Mouse (Mus musculus): ENCODE measurements around the gene Cphx1. TPM values are rescaled to one million over a fixed set of nuclear protein-coding genes. Genes with fewer than 3 reads are reported as not detected.
A peak's percentile ranks its signal among the peaks of the same experiment; 100 is the strongest.
"Not testable (repeated sequence)": the region's sequence is repeated elsewhere in the genome, so short reads cannot be mapped to it uniquely, and the experiment has no call there.

Gene Cphx1
- total and polyA plus RNA-seq, 2 experiments from 2014 or later, result 0.16 to 0.33 TPM

DNA sequence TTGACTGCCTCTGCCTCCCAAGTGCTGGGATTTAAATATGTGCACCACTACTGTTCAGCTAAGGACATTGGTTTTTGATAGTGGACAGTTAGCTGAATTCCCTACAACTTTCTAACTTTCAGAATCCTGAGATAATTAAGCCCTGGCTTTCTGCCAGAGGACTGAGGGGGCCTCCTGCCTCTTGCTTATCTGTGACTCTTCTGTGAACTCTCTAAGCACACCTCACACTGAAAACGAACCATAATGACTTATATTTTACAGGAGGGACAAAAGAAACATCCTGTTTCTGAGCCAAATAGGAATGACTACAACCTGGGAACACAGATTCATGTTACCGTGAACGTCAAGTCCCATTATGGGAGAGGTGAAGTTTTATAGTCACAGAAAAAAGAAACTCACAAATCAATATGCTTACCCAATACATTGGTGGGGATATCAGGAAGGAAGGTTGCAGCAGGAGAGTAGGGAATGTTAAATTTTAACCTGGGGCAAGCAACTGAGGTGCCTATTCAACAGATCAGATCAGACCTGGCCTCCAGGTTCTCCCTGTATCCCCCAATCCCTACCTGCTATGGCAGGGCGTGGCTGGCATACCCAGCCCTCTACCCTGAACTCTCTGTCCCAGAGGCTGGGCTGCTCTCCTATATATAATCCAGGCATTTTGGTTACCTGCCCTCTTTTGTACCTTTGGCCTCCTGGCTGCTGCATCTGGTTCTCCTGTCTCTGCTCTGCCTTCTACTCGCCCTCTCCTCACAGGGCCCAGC lies 1.1 kb upstream of the Cphx1 start:
- DNase-seq; H3K4me3 ChIP-seq (ENCODE audit: low read depth, low read length); H3K27me3 ChIP-seq (ENCODE audit: insufficient read depth, low read length); H3K4me2 ChIP-seq (ENCODE audit: low read depth); H3K27ac ChIP-seq (ENCODE audit: low read depth, low read length); H3K9me3 ChIP-seq (ENCODE audit: low read length); H3K9ac ChIP-seq; H3K36me3 ChIP-seq (ENCODE audit: insufficient read depth); H3K4me1 ChIP-seq (ENCODE audit: insufficient read depth); ATAC-seq: not testable (repeated sequence)
- WGBS, result no CpG with 5 or more reads among the region's 5 CpGs

DNA sequence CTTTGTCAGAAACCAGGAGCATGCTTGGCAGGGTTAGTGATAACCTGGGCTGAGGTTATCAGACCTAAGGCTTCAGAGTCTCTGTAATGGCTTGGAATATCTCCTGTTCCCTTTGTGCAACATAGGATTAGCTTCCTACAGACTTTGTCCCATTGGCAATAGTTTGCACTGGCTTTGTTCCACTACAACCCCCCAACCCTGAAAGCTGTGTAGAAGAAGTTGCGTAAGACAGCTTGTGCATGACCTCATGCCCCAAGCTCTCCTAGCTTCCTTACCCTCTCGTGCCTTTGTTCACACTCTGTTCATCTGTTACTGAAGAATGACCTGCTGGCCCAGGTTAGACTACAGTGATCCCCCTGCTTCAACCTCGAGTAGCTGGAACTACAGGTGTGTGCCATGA lies 19.8 kb downstream of the Cphx1 start:
- ATAC-seq, result not testable (repeated sequence)
- no CpG with 5 or more reads among the region's 3 CpGs for WGBS

DNA sequence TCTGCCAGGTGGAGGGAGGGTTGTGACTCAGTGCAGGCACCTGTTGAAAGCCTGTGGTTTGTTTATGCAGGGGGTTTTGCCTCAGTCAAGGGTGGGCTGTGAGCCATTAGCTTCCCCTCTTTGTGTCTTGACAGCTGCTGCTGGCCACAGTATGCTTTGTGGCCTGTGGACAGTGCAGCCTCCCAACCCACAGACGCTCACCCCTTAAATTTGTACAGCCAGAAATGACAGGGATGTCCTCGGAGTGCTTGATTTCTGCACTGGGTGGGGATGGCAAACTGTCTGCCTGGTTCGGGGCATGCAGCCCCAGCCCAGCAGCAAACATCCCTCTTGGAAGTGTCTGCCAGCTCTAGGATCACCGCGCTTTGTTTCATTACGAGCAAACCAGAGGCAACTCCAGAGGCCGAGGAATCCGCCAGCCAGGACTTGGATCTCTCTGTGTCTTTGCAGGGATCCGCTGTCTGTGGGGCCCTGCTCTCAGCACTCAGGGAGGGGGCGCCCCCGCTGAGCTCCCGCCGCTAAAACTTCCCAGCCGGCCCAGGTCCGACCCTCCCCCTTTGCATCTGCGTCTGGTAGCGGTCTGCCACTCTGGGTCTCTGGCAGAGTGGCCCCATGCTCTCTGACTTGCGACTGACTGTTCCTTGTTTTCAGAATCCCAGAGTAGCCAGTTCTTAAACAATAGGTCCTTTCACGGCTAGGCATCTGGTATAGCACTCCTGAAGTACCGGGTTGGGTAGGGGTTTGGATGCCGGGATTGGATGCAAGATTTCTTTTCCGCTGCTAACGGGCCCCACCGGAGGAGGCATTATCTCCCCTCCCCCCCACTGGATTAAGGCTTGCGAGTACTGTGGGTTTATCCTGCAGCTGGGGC lies 40.5 kb downstream of the Cphx1 start, which contains the start of gene Duxbl1:
TSS of gene Duxbl1 (plus strand) at position 207 of the 871 bp plus-strand sequence.
- 0 out of 2 replicates have a peak within 1 kb of the TSS, but pooled peaks have one; percentile 14 for H3K4me3 ChIP-seq (ENCODE audit: low read depth, low read length)
- no CpG with 5 or more reads among the region's 25 CpGs for WGBS

More for the DNA sequence above, 19.8 kb downstream of the Cphx1 start:
- H3K36me3 ChIP-seq (ENCODE audit: insufficient read depth); H3K9me3 ChIP-seq (ENCODE audit: low read length); H3K9ac ChIP-seq; H3K4me2 ChIP-seq (ENCODE audit: low read depth); H3K4me1 ChIP-seq (ENCODE audit: insufficient read depth); H3K4me3 ChIP-seq (ENCODE audit: low read depth, low read length); H3K27me3 ChIP-seq (ENCODE audit: insufficient read depth, low read length); H3K27ac ChIP-seq (ENCODE audit: low read depth, low read length); DNase-seq: not testable (repeated sequence)

GRCm38 (mm10) chr14:25979242-25979941 lies 41.3 kb downstream of the Cphx1 start:
- H3K36me3 ChIP-seq (ENCODE audit: insufficient read depth); H3K4me1 ChIP-seq (ENCODE audit: insufficient read depth); H3K27me3 ChIP-seq (ENCODE audit: insufficient read depth, low read length); H3K9me3 ChIP-seq (ENCODE audit: low read length); DNase-seq: not testable (repeated sequence)
- Histone ChIP-seq H3K4me3 (ENCODE audit: low read depth, low read length) (0 out of 2 replicates have a peak overlapping the region, but pooled peaks have one; percentile 14), H3K4me2 (ENCODE audit: low read depth) (peak overlapping the region; percentile 38), H3K27ac (ENCODE audit: low read depth, low read length) (peak overlapping the region; percentile 64), H3K9ac (peak overlapping the region; percentile 51)
- peak; percentile 59 for ATAC-seq
- 0% methylated on average over 6 of the region's 13 CpGs for WGBS

More for the DNA sequence above, 40.5 kb downstream of the Cphx1 start, which contains the start of gene Duxbl1:
- not testable (repeated sequence) for H3K4me1 ChIP-seq (ENCODE audit: insufficient read depth); H3K27me3 ChIP-seq (ENCODE audit: insufficient read depth, low read length); H3K36me3 ChIP-seq (ENCODE audit: insufficient read depth); DNase-seq; H3K9me3 ChIP-seq (ENCODE audit: low read length)
- Histone ChIP-seq H3K27ac (ENCODE audit: low read depth, low read length) (peak within 1 kb of the TSS; percentile 64), H3K9ac (peak within 1 kb of the TSS; percentile 51), H3K4me2 (ENCODE audit: low read depth) (peak within 1 kb of the TSS; percentile 38)
- peak; percentile 91 for ATAC-seq

DNA sequence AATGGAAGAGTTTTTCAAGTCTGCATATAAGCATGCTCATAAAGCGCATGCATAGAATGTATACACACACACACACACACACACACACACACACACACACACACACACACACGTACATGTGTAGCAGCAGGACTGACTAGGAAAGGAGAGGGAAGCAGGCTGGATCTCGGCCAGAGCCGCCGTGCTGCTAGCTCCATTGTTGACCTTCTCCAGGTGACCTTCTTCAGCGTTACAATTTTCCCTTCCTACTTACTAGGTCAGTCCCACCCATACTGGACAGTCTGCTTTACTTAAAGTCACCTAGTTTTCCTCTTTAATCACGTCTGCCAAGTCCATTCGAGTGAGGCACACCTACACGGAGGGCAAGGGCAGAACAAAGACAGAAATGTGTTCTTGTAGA lies 43.8 kb downstream of the Cphx1 start:
- H3K4me3 ChIP-seq (ENCODE audit: low read depth, low read length); DNase-seq; H3K9ac ChIP-seq; H3K27me3 ChIP-seq (ENCODE audit: insufficient read depth, low read length); H3K4me1 ChIP-seq (ENCODE audit: insufficient read depth); H3K9me3 ChIP-seq (ENCODE audit: low read length); ATAC-seq; H3K4me2 ChIP-seq (ENCODE audit: low read depth); H3K27ac ChIP-seq (ENCODE audit: low read depth, low read length); H3K36me3 ChIP-seq (ENCODE audit: insufficient read depth): not testable (repeated sequence)
- WGBS, result 74% methylated on average over 4 of the region's 9 CpGs

Other genes with a start within 250 kb of the Cphx1 start
- gene Ppif, start 244.2 kb upstream of the Cphx1 start, total RNA-seq (2014; rRNA removed), result 33.3 and 39.7 TPM in 2 replicates
- gene Ppif, start 244.2 kb upstream of the Cphx1 start, polyA plus RNA-seq (2015; fragmentation: Nextera tagmentation; extraction: Ambion mirVana), result 35.0 and 35.3 TPM in 2 replicates
- 25.4 and 28.7 TPM in 2 replicates for gene Zcchc24, start 169.3 kb upstream of the Cphx1 start, total RNA-seq (2014; rRNA removed)
- gene Zcchc24, start 169.3 kb upstream of the Cphx1 start, polyA plus RNA-seq (2015; fragmentation: Nextera tagmentation; extraction: Ambion mirVana), result 11.1 and 14.7 TPM in 2 replicates
- gene Anxa11, start 96.1 kb upstream of the Cphx1 start, total RNA-seq (2014; rRNA removed), result 2.0 and 3.0 TPM in 2 replicates
- 3.7 and 4.2 TPM in 2 replicates for gene Anxa11, start 96.1 kb upstream of the Cphx1 start, polyA plus RNA-seq (2015; fragmentation: Nextera tagmentation; extraction: Ambion mirVana)
- gene Plac9a, start 35.2 kb upstream of the Cphx1 start, total RNA-seq (2014; rRNA removed), result 2.0 TPM in 1 of 2 replicates, not detected in the other
- gene Plac9a, start 35.2 kb upstream of the Cphx1 start, polyA plus RNA-seq (2015; fragmentation: Nextera tagmentation; extraction: Ambion mirVana), result 0.70 TPM in 1 of 2 replicates, not detected in the other
- 8.0 and 10.1 TPM in 2 replicates for gene Tmem254a, start 10.6 kb upstream of the Cphx1 start, total RNA-seq (2014; rRNA removed)
- 4.5 and 5.7 TPM in 2 replicates for gene Tmem254a, start 10.6 kb upstream of the Cphx1 start, polyA plus RNA-seq (2015; fragmentation: Nextera tagmentation; extraction: Ambion mirVana)
- gene Duxbl1, start 40.3 kb downstream of the Cphx1 start, total RNA-seq (2014; rRNA removed), result 1.2 and 6.4 TPM in 2 replicates
- 1.1 and 2.0 TPM in 2 replicates for gene Duxbl1, start 40.3 kb downstream of the Cphx1 start, polyA plus RNA-seq (2015; fragmentation: Nextera tagmentation; extraction: Ambion mirVana)
- gene Gm9780, start 104.4 kb downstream of the Cphx1 start, total RNA-seq (2014; rRNA removed), result 25.4 and 30.7 TPM in 2 replicates
- 13.3 and 16.3 TPM in 2 replicates for gene Gm9780, start 104.4 kb downstream of the Cphx1 start, polyA plus RNA-seq (2015; fragmentation: Nextera tagmentation; extraction: Ambion mirVana)
- gene Tmem254c, start 129.1 kb downstream of the Cphx1 start, total RNA-seq (2014; rRNA removed), result 24.2 and 40.0 TPM in 2 replicates
- gene Tmem254c, start 129.1 kb downstream of the Cphx1 start, polyA plus RNA-seq (2015; fragmentation: Nextera tagmentation; extraction: Ambion mirVana), result 36.2 and 40.9 TPM in 2 replicates
- not detected in 2 replicates for gene Cphx2, start 143.2 kb downstream of the Cphx1 start, total RNA-seq (2014; rRNA removed)
- gene Cphx2, start 143.2 kb downstream of the Cphx1 start, polyA plus RNA-seq (2015; fragmentation: Nextera tagmentation; extraction: Ambion mirVana), result not detected in 2 replicates
- gene Cphx3, start 144.0 kb downstream of the Cphx1 start, total RNA-seq (2014; rRNA removed), result not detected in 2 replicates
- not detected in 2 replicates for gene Cphx3, start 144.0 kb downstream of the Cphx1 start, polyA plus RNA-seq (2015; fragmentation: Nextera tagmentation; extraction: Ambion mirVana)
- 0.67 and 3.8 TPM in 2 replicates for gene Duxbl2, start 180.0 kb downstream of the Cphx1 start, total RNA-seq (2014; rRNA removed)
- 1.9 TPM in 1 of 2 replicates, not detected in the other for gene Duxbl2, start 180.0 kb downstream of the Cphx1 start, polyA plus RNA-seq (2015; fragmentation: Nextera tagmentation; extraction: Ambion mirVana)
- 5.9 and 8.0 TPM in 2 replicates for gene Plac9b, start 244.2 kb downstream of the Cphx1 start, total RNA-seq (2014; rRNA removed)
- 11.2 and 13.8 TPM in 2 replicates for gene Plac9b, start 244.2 kb downstream of the Cphx1 start, polyA plus RNA-seq (2015; fragmentation: Nextera tagmentation; extraction: Ambion mirVana)